Mouse (Mus musculus) cortical plate, adult 2 months (tissue): ENCODE data around the gene Spns3.

ENCODE experiments used
- CTCF ChIP-seq: fragments of 200-500 bp; IDR thresholded peaks from 2 replicates; pipeline ENCODE4 v1.5.1; 2011; ENCODE audit warnings: mild to moderate bottlenecking, control low read depth, low read length; ENCODE audit not compliant: insufficient read depth; ENCODE audit errors: extremely low read depth
- POLR2A ChIP-seq: fragments of 200-500 bp; IDR thresholded peaks from 2 replicates; pipeline ENCODE4 v1.6.1; 2011; ENCODE audit warnings: mild to moderate bottlenecking, low read length, control low read depth; ENCODE audit not compliant: insufficient read depth; ENCODE audit errors: extremely low read depth

GRCm38 (mm10) chr11:72547181-72547580 lies 3.1 kb downstream of the Spns3 start:
- TF ChIP-seq CTCF (no peak), POLR2A (no peak)
